Mouse (Mus musculus) ovary, adult 18-20 months (tissue): ENCODE data around the gene Clasp1.

ENCODE experiments used
- DNase-seq: peaks from one replicate; pipeline ENCODE4 v3.0.0; 2022; ENCODE audit warnings: low spot score, mixed read lengths

Clasp1 gene

DNA sequence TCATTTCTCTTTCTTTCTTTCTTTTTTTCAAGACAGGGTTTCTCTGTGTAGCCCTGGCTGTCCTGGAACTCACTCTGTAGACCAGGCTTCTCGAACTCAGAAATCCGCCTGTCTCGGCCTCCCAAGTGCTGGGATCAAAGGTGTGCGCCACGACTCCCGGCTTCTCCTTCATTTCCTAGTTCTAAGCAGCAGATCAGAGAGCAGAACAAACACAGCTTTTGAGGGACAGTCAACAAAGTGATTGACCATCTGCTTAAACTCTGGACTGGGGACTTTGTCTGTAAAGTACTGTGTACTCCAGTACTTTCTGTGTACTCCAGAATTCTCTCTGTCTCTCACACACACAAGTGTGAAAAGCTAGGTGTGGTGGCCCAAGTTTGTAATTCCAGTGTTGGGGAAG is 14.1 kb downstream of the Clasp1 start:
- no peak for DNase-seq

DNA sequence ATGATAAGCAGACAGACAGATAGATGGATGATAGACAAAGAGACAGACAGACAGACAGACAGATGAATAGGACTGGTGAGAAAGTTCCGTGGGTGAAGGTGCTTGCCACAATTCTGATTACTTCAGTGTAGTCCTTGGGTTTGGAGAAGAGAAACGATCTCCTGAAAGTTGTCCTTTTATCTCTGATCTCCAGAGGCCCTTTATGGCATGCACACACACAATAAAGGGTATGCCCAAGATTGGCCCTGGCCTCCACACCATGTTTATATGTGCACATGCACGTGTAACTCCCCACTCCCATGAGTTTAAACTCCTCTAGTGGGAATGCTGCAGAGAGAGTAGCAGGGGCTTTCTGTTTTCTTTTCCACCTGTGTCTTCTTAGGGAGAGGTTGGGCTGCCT is 14.6 kb downstream of the Clasp1 start:
- DNase-seq, result no peak

DNA sequence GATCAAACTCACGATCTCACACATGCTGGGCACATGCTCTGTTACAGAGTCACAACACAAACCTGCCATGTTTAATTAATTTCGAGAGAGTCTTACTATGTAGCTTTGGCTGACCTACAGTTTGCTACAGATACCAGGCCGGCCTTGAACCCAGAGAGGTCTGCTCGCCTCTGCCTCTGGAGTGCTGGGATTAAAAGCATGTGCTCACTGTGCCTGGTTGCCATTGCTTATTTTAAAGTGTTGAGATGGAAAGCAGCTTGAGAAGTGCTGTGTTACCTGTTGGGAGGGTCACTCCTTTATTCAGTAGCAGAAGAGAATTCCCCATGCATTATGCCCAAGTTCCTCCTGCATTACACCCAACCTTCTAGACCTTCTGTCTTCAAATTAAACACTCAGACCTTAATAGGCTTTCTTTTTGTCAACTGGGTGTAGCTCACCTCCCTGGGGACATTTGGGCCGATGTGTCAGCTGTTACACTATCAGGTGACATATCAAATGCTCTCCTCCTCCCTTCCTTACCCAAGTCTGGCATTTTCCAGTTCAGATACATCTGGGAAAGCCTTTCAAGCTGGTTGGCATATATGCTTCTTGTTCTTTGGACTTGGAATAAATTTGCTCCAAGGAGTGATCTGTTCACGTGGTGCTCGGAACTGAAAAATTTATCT is 18.9 kb downstream of the Clasp1 start:
- DNase-seq, result no peak

DNA sequence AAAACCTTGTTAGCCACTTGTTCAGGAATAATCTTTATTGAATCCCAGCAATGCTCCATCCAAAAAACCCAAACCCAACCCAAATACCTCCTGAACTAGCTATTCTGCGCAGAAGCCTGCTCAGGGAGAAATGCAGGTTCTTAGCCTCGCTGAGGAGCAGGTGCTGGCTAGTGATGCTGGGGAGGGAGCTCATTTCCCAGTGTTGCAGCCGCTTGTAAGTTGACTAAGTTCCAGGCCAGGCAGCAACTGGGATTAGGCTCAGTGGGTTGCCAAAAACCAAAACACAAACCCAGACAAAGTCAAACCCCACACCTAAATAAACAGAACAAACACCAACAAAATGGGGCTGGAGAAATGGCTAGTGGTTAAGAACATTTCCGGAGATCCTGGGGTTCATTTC is 20.4 kb downstream of the Clasp1 start:
- no peak for DNase-seq

- no peak for DNase-seq
Observed at GRCm38 (mm10) chr1:118410824-118411223, 22.0 kb downstream of the Clasp1 start.

DNA sequence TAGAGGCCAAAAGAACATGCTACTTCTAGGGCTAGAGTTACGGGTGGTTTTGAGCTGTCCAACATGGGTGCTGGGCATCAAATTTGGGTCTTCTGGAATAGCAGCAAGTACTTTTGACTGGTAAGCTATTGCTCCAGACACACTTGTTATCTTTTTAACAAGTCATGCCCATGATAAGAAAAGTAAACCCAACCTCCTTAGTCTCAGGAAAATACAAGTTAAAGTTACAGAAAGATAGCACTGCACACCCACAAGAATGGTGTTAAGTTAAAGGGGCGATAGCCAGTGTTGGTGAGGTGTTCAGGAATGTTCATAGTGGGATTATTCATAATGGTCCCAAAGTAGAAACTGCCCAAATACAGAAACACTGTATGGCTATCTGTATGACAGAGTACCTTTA is 24.3 kb downstream of the Clasp1 start:
- no peak for DNase-seq

- no peak for DNase-seq
Observed at GRCm38 (mm10) chr1:118417047-118417730, 28.3 kb downstream of the Clasp1 start.

GRCm38 (mm10) chr1:118419399-118419798 is 30.5 kb downstream of the Clasp1 start:
- no peak for DNase-seq

DNA sequence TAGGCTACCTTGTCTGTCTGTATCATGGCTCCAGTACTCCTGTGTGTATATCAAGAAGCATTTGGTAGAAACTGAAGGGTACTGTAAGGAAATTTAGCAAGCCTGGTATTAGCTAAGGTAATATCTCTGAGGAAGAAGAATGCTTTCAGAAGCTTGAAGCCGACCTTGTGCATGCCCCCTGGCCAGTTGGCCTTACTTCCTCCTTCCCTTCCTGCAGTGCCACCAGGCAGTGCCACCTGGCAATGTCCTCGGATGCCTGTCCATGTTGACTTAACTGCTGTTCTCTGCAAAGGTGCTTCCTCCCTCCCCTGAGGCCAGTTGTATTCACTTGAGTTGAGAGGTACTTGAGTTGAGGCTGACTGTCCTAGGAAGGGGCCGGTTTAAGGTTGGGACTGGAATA is 32.3 kb downstream of the Clasp1 start:
- no peak for DNase-seq

DNA sequence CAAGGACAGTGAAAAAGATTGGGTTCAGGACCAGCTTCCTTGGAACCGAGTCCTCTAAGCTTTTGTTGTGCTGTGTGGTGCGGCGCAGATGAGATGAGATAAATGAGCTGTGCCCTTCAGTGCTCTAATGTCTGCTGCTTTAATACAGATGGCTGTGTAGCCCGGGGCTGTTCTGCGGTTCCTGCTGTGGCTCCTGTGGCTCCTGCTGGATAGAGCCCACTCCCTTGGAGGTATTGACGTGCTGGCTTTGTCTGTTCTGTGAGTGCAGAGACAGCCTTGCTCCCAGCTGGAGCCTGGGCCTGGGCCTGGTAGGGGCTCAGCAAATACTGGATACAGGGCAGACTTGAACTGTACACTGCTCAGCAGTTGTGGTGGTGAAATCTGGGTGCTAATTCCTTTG is 34.0 kb downstream of the Clasp1 start:
- no peak for DNase-seq

GRCm38 (mm10) chr1:118425982-118426381 is 37.1 kb downstream of the Clasp1 start:
- DNase-seq, result no peak

DNA sequence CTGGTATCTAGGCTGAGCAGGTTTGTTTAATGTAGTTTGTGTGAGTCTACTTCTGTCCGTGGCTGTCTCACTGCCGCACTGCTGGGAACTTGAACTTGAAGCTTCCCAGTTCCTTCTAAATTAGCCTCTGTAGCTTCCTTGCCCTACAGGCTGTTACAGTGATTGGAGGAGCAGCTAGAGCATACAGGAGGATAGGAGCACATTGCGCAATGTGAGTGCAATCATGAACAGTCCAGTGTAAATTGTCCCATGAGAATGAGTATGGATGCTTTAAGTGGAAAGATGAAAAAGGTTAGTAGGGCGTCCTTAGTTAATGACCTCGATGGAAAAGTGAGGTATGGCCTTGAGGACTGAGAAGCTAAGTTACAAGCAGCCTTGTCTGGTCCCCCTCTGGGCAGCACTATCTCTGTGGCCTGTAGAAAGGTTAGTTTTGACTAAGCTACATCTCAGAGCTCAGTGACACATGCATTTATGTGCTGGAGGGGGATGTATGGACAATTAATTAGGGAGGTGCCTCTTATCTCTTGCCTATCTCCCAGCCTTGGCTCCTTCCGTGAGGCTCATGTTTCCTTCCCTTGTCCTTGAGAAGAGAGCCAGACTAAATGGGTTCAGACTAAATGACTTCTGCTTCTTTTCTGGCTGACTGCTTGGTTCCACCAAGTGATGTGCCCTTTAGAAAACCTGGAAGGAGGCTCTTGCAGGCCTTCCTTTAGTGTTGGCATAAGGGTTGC is 39.7 kb downstream of the Clasp1 start:
- DNase-seq, result no peak

- no peak for DNase-seq
Observed at GRCm38 (mm10) chr1:118431548-118431947, 42.7 kb downstream of the Clasp1 start.

DNA sequence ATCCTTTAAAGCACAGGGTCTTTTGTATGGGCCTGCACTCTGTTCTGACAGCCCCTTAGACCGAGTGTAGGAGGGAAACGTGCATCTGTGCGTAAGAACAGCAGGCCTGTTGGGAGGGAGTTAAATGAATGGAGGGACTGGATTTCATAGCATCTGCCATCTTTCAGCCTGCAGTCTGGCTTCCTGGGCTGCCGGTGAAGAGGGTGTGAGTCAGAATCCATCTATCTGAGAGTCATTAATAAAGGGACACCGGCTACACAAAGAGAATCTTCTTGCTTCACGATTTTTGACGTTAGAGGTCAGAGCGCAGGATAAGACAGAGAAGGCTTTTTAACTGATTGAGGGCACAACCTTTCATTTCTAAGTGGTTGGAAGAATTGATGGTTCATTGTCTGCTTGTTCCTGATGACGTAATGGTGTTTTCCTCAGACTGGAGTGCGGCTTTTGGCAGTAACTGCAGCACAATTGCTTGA is 46.2 kb downstream of the Clasp1 start:
- DNase-seq, result no peak

DNA sequence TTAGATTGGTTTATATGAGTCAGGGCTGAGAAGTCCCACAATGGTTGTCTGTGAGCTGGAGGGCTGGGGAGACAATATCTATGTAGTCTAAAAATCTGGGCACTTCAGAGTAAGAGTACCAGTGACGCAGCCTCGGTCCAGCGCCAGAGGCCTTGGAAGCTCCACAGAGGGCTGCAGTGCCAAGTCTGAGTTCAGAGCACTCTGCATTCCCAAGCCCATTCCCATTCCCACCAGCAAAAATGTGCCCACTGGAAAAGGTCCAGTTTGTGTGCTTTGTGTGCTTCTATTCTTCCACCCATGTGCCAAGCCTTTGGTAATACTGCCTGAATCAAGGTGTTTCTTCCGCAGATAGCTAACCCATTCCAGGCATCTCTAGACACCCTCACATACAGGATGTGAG is 49.0 kb downstream of the Clasp1 start:
- no peak for DNase-seq

DNA sequence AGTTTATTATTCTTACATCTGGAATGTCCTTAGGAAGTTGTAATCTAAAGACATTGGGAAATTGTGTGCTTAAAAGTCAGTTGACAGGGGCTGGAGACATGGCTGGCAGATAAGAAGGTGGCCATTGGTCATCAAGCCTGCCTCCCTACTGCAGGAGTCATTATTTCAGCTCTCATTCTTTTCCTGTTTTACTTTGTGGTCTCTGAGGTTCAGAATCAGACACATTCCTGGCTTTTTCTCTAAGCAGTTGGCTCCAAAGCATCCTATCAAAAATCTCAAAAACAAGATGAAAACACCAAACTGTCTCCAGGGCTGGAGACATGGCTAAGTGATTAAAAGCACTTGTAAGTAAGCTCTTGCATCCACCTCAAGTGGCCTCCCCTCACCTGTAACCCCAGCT is 49.5 kb downstream of the Clasp1 start:
- no peak for DNase-seq

DNA sequence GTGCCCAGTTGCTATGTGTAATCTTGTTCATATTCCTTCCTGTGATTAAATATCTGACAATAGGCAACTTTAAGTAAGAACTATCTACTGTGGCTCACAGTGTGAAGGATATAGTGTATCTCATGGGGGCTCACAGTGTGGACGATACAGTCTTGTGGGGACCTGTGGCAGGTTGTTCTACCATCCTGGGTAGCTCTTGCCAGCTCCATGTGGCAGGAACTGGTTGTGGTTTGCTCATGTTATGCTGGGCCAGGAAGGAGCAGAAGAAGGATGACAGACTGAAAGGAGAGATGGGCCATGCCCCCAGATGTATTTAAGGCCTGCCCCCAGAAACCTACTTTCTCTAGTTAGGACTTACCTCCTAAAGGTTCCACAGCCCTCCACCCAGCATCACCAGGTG is 51.7 kb downstream of the Clasp1 start:
- no peak for DNase-seq

GRCm38 (mm10) chr1:118444420-118444819 is 55.6 kb downstream of the Clasp1 start:
- no peak for DNase-seq

GRCm38 (mm10) chr1:118444988-118445387 is 56.1 kb downstream of the Clasp1 start:
- no peak for DNase-seq

DNA sequence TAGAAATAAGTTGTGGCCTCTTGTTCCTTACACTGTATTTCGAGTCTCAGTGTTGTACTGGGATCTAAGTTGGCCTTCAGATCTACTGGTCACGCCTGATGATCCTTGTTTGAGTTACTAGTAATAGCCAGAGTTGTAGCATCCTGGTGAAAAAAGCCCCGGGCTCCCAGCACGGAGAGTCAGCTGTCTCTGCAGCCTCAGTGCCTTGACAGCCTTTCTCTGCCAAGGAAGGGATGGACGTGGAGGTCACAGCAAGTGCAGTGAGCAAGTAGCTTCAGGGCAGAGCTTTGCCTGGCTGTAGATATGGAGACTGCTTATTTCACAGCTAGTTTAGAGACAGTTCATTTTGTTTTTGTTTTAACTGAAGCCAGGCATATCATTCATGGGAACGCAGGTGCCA is 56.6 kb downstream of the Clasp1 start:
- DNase-seq, result no peak

DNA sequence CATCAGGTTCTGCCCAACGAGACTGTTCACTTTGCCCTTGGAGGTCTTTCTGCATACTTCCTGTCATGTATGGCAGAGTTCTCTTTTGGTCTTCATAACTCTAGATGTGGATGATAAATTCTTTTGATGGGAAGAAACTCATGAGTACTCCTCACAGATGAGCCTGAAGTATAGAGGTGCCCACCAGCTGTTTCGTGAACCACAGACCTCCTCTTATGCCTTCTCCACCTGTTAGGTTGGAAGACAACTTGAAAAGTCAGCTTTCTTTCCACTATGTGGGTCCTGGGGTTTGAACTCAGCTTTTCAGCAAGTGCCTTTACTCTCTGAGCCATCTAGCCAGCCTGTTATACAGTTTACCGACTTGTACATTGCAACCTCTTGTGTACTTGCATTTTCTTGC is 57.1 kb downstream of the Clasp1 start:
- DNase-seq, result no peak

DNA sequence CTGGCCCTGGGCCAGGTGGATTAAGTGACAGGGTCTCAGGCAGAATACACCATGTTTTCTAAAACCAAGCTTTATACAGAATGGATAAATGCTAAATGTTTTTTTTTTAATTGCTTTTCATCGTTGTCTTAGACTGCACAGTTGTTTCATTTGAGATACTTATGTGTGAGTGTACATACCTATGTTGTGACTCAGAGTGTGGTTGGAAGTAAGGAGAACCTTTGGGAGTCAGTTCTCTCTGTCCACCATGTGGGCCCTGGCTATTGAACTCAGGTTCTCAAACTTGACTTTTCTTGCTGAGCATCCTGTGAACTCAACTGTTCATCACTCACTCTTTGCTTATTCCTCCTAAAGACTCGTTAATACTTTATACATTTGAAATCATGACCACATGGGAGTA is 58.3 kb downstream of the Clasp1 start:
- DNase-seq, result no peak

- no peak for DNase-seq
Observed at GRCm38 (mm10) chr1:118448214-118448613, 59.4 kb downstream of the Clasp1 start.
